ENCODE assay signal across 20 mouse cellular contexts in the genomic region with DNA sequence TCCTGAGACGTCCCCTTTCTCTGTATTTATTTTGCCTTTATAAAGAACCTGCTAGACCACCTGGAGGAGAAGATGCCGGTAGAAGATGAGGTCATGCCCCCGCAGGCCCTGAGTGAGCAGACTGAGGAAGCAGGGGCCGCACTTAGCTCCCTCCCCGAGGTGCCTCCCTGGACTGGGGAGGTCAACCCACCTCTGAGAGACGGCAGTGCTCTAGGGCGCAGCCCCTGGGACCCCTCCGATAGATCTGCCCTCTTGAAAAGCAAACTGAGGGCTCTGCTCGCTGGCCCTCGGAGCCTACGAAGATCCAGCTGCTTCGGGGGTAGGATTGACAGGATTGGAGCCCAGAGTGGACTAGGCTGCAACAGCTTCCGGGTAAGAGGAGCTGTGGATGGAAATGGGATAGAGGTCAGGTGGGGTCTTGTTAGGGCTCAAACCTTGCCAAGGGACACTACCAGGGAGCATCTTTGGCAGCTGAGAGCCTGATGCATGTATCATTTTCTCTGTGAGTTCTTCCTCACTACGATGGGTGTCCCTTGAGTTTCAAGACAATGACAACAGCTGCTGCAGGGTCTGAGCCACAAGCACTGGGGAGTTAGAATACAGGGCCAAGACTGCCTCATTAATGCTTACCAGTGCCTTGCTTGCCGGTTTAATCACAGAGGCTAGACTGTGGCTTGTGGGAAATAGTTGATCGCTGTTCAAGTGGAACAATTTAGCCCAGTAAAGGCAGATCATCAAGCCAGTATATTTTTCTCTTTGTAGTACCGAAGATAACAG. TPM values are rescaled to one million over a fixed set of nuclear protein-coding genes. Genes with fewer than 3 reads are reported as not detected.
DNase-seq lines count a peak whose midpoint lies in the region; ATAC-seq lines count a peak whose summit lies in the region.
"Had no signal": no experiment of that assay in that cellular context is flagged by ENCODE, and none has a peak within 500 bp of the region (broad histone marks: within the 10 kb centered on the region; RNA-seq: fewer than 3 reads in every experiment).

No protein-coding gene starts in this region.

- H3K4me3 ChIP-seq in heart, embryonic 14.5 days (ENCODE audit: control insufficient read depth in 1 of 2, insufficient read depth in 1 of 2, low read depth in 1 of 2, low read length in 2 of 2): peak overlapping the region; percentile 14 to 27; a peak in 3 of 4 replicates
- no peak overlapping the region for H3K4me3 ChIP-seq in forebrain, embryonic 14.5 days (ENCODE audit: low read depth, low read length)
- no peak overlapping the region for H3K4me3 ChIP-seq in hindbrain, embryonic 11.5 days (ENCODE audit: low read depth, low read length)
- no peak overlapping the region for H3K4me3 ChIP-seq in midbrain, embryonic 15.5 days
- H3K4me3 ChIP-seq: embryonic facial prominence, embryonic 15.5 days; left cerebral cortex, adult 2 months; myocyte had no signal

- no peaks in the 10 kb centered on the region for H3K9me3 ChIP-seq in heart, embryonic 14.5 days (ENCODE audit: control insufficient read depth, low read length)
- no peaks in the 10 kb centered on the region for H3K9me3 ChIP-seq in forebrain, embryonic 14.5 days (replicated peaks; ENCODE audit: control insufficient read depth, low read length)
- no peaks in the 10 kb centered on the region for H3K9me3 ChIP-seq in hindbrain, embryonic 11.5 days (ENCODE audit: control insufficient read depth, low read length)
- H3K9me3 ChIP-seq in midbrain, embryonic 15.5 days: no peaks in the 10 kb centered on the region
- H3K9me3 ChIP-seq: embryonic facial prominence, embryonic 15.5 days had no signal

- peak overlapping the region; percentile 35; the same call in 1 of the 2 replicates for H3K9ac ChIP-seq in heart, embryonic 14.5 days (ENCODE audit: low read length)
- no peak overlapping the region for H3K9ac ChIP-seq in forebrain, embryonic 14.5 days (ENCODE audit: low read length)
- H3K9ac ChIP-seq in hindbrain, embryonic 11.5 days (ENCODE audit: low read depth, low read length): no peak overlapping the region
- no peak overlapping the region for H3K9ac ChIP-seq in midbrain, embryonic 15.5 days
- H3K9ac ChIP-seq: embryonic facial prominence, embryonic 15.5 days had no signal

- peaks cover 20% of the 10 kb centered on the region for H3K36me3 ChIP-seq in heart, embryonic 14.5 days (ENCODE audit: control insufficient read depth, insufficient read depth, low read length)
- peaks cover 32% of the 10 kb centered on the region for H3K36me3 ChIP-seq in forebrain, embryonic 14.5 days (ENCODE audit: control insufficient read depth, insufficient read depth, low read length)
- H3K36me3 ChIP-seq in hindbrain, embryonic 11.5 days (ENCODE audit: control insufficient read depth, insufficient read depth, low read length): peaks cover 6% of the 10 kb centered on the region
- peaks cover 18% of the 10 kb centered on the region for H3K36me3 ChIP-seq in midbrain, embryonic 15.5 days (replicated peaks)

- no peaks in the 10 kb centered on the region for H3K27me3 ChIP-seq in heart, embryonic 14.5 days (ENCODE audit: control insufficient read depth, insufficient read depth, low read length)
- H3K27me3 ChIP-seq in forebrain, embryonic 14.5 days (replicated peaks; ENCODE audit: control insufficient read depth, insufficient read depth, low read length): no peaks in the 10 kb centered on the region
- no peaks in the 10 kb centered on the region for H3K27me3 ChIP-seq in hindbrain, embryonic 11.5 days (ENCODE audit: control insufficient read depth, insufficient read depth, low read length)
- H3K27me3 ChIP-seq in midbrain, embryonic 15.5 days (replicated peaks): no peaks in the 10 kb centered on the region
- H3K27me3 ChIP-seq: embryonic facial prominence, embryonic 15.5 days had no signal

- no peak for DNase-seq in heart, adult 9 months (ENCODE audit: low spot score in 2 of 2)
- peak; percentile 15 for DNase-seq in forebrain, embryonic 14.5 days (ENCODE audit: low spot score)
- DNase-seq in hindbrain, embryonic 11.5 days (ENCODE audit: low spot score): no peak
- no peak for DNase-seq in right cerebral cortex, postnatal 4 days
- DNase-seq in layer of hippocampus, postnatal 10 days (ENCODE audit: low spot score in 2 of 2): no peak
- DNase-seq in cerebellum, postnatal 14 days: no peak
- DNase-seq: cerebellum, adult 11 months; kidney, adult 18-20 months; lung, adult 2 months had no signal

- peak overlapping the region; percentile 32 for H3K4me2 ChIP-seq in heart, embryonic 14.5 days (ENCODE audit: low read length)
- H3K4me2 ChIP-seq in forebrain, embryonic 14.5 days (ENCODE audit: low read length): no peak overlapping the region
- H3K4me2 ChIP-seq in hindbrain, embryonic 11.5 days (replicated peaks; ENCODE audit: low read depth, low read length): no peak overlapping the region
- no peak overlapping the region; the same call in 1 of the 2 replicates for H3K4me2 ChIP-seq in midbrain, embryonic 15.5 days
- H3K4me2 ChIP-seq: embryonic facial prominence, embryonic 15.5 days had no signal

- 74% methylated on average over 17 of the region's 17 CpGs for WGBS in heart, embryonic 14.5 days
- 83% methylated on average over 17 of the region's 17 CpGs for WGBS in forebrain, embryonic 14.5 days
- WGBS in hindbrain, embryonic 11.5 days: 78% methylated on average over 17 of the region's 17 CpGs
- WGBS in midbrain, embryonic 15.5 days: 60% methylated on average over 17 of the region's 17 CpGs

- no peak for ATAC-seq in heart, embryonic 14.5 days (ENCODE audit: insufficient number of reproducible peaks, insufficient read depth, low FRiP score, low read depth)
- ATAC-seq in forebrain, embryonic 14.5 days: no peak
- ATAC-seq in hindbrain, embryonic 11.5 days (ENCODE audit: low FRiP score): no peak
- peak; percentile 46 for ATAC-seq in midbrain, embryonic 15.5 days (replicated peaks)

- H3K4me1 ChIP-seq in heart, embryonic 14.5 days (ENCODE audit: control insufficient read depth in 2 of 2, insufficient read depth in 2 of 2, low read length in 2 of 2): peaks cover 16% of the 10 kb centered on the region in 2 experiments
- H3K4me1 ChIP-seq in forebrain, embryonic 14.5 days (ENCODE audit: control insufficient read depth, insufficient read depth, low read length): peaks cover 3% of the 10 kb centered on the region; the same call in 1 of the 2 replicates
- H3K4me1 ChIP-seq in hindbrain, embryonic 11.5 days (replicated peaks; ENCODE audit: control insufficient read depth, insufficient read depth, low read length): no peaks in the 10 kb centered on the region
- peaks cover 24% of the 10 kb centered on the region for H3K4me1 ChIP-seq in midbrain, embryonic 15.5 days
- H3K4me1 ChIP-seq: embryonic facial prominence, embryonic 15.5 days had no signal

- H3K27ac ChIP-seq in heart, embryonic 14.5 days (replicated peaks in 1 of 2; ENCODE audit: control insufficient read depth in 1 of 2, insufficient read depth in 1 of 2, low read depth in 2 of 2, low read length in 2 of 2): peak overlapping the region; percentile 33 to 47; a peak in 3 of 4 replicates
- no peak overlapping the region for H3K27ac ChIP-seq in forebrain, embryonic 14.5 days (ENCODE audit: low read depth, low read length)
- peak overlapping the region; percentile 48; the same call in 1 of the 2 replicates for H3K27ac ChIP-seq in hindbrain, embryonic 11.5 days (ENCODE audit: low read depth, low read length)
- peak overlapping the region; percentile 61 for H3K27ac ChIP-seq in midbrain, embryonic 15.5 days
- H3K27ac ChIP-seq: embryonic facial prominence, embryonic 15.5 days; left cerebral cortex, adult 2 months had no signal

RNA-seq across cellular contexts. Expression of a gene that starts 0.7 kb away (rescaled TPM):
- polyA plus RNA-seq in heart, embryonic 14.5 days (2014; fragmentation: Nextera tagmentation; extraction: Ambion mirVana): 7,026 and 7,623 TPM in 2 replicates
- 0.80 and 1.1 TPM in 2 replicates for polyA plus RNA-seq in forebrain, embryonic 14.5 days (2014; fragmentation: Nextera tagmentation; extraction: Ambion mirVana)
- polyA plus RNA-seq in hindbrain, embryonic 11.5 days (2014; fragmentation: Nextera tagmentation; extraction: Ambion mirVana): not detected in 2 replicates
- 3.6 and 6.4 TPM in 2 replicates for polyA plus RNA-seq in midbrain, embryonic 15.5 days (2015; fragmentation: Nextera tagmentation; extraction: Ambion mirVana)
- total RNA-seq in layer of hippocampus, postnatal 10 days (2021): under 1 TPM in 1 of 2 experiments, not detected in 1; 0.43 TPM
- total RNA-seq: adrenal gland, postnatal 4 days; granulocyte monocyte progenitor cell, adult 5-6 weeks; left cerebral cortex, adult 2 months; MEL had no signal
- polyA plus RNA-seq: myocyte; small intestine, adult 2 months had no signal

RNA-seq across cellular contexts. Expression of a gene that starts 15.6 kb away (rescaled TPM):
- polyA plus RNA-seq in heart, embryonic 14.5 days (2014; fragmentation: Nextera tagmentation; extraction: Ambion mirVana): 180 and 234 TPM in 2 replicates
- polyA plus RNA-seq in forebrain, embryonic 14.5 days (2014; fragmentation: Nextera tagmentation; extraction: Ambion mirVana): not detected in 2 replicates
- polyA plus RNA-seq in hindbrain, embryonic 11.5 days (2014; fragmentation: Nextera tagmentation; extraction: Ambion mirVana): 0.23 and 0.39 TPM in 2 replicates
- not detected in 2 replicates for polyA plus RNA-seq in midbrain, embryonic 15.5 days (2015; fragmentation: Nextera tagmentation; extraction: Ambion mirVana)
- total RNA-seq in layer of hippocampus, postnatal 10 days (2021): not detected
- total RNA-seq: granulocyte monocyte progenitor cell, adult 5-6 weeks; left cerebral cortex, adult 2 months; MEL had no signal
- polyA plus RNA-seq: cortical plate, adult 2 months; lung, adult 2 months; small intestine, adult 2 months; stomach, embryonic 14.5 days had no signal

RNA-seq across cellular contexts. Expression of a gene that starts 37.4 kb away (rescaled TPM):
- polyA plus RNA-seq in heart, embryonic 14.5 days (2014; fragmentation: Nextera tagmentation; extraction: Ambion mirVana): 5.4 and 6.1 TPM in 2 replicates
- 19.1 and 24.8 TPM in 2 replicates for polyA plus RNA-seq in forebrain, embryonic 14.5 days (2014; fragmentation: Nextera tagmentation; extraction: Ambion mirVana)
- polyA plus RNA-seq in hindbrain, embryonic 11.5 days (2014; fragmentation: Nextera tagmentation; extraction: Ambion mirVana): 21.7 and 26.2 TPM in 2 replicates
- polyA plus RNA-seq in midbrain, embryonic 15.5 days (2015; fragmentation: Nextera tagmentation; extraction: Ambion mirVana): 36.2 and 38.0 TPM in 2 replicates
- 10 to 100 TPM; 67.8 to 70.3 TPM for total RNA-seq in layer of hippocampus, postnatal 10 days (2021)

RNA-seq across cellular contexts. Expression of a gene that starts 37.7 kb away (rescaled TPM):
- polyA plus RNA-seq in heart, embryonic 14.5 days (2014; fragmentation: Nextera tagmentation; extraction: Ambion mirVana): 8.7 and 9.7 TPM in 2 replicates
- polyA plus RNA-seq in forebrain, embryonic 14.5 days (2014; fragmentation: Nextera tagmentation; extraction: Ambion mirVana): 12.4 TPM in 2 replicates
- 18.0 and 19.6 TPM in 2 replicates for polyA plus RNA-seq in hindbrain, embryonic 11.5 days (2014; fragmentation: Nextera tagmentation; extraction: Ambion mirVana)
- polyA plus RNA-seq in midbrain, embryonic 15.5 days (2015; fragmentation: Nextera tagmentation; extraction: Ambion mirVana): 23.2 and 24.8 TPM in 2 replicates
- total RNA-seq in layer of hippocampus, postnatal 10 days (2021): 10 to 100 TPM; 23.3 to 24.9 TPM

Comparison
In these comparisons a context has a peak if more than half of its experiments do, and no peak if none do; other contexts are left out.
1. H3K4me3 ChIP-seq: peak in heart, embryonic 14.5 days (2 of 2); none in forebrain, embryonic 14.5 days (single experiment), hindbrain, embryonic 11.5 days (single experiment) and midbrain, embryonic 15.5 days (single experiment).
2. RNA of a gene that starts 0.7 kb away (polyA plus RNA-seq): 7,026 to 7,623 TPM in heart, embryonic 14.5 days; 3.6 to 6.4 TPM in midbrain, embryonic 15.5 days, 0.80 to 1.1 TPM in forebrain, embryonic 14.5 days and not detected in hindbrain, embryonic 11.5 days; every median in the first group is over 100 times any median in the second.
3. RNA of a gene that starts 15.6 kb away (polyA plus RNA-seq): 180 to 234 TPM in heart, embryonic 14.5 days; 0.23 to 0.39 TPM in hindbrain, embryonic 11.5 days, not detected in midbrain, embryonic 15.5 days and not detected in forebrain, embryonic 14.5 days; every median in the first group is over 100 times any median in the second.